Mouse (Mus musculus): Measurements from ENCODE around the gene Vmn2r13. TPM values are rescaled to one million over a fixed set of nuclear protein-coding genes. Genes with fewer than 3 reads are reported as not detected.

Vmn2r13 gene
- polyA plus RNA-seq (2012; rRNA removed; ENCODE audit: low replicate concordance): 0.03 TPM in 1 of 2 replicates, not detected in the other

GRCm38 (mm10) chr5:109192099-109192498 lies at the start of gene Vmn2r13:
TSS of gene Vmn2r13 (minus strand) at chr5:109192199.

GRCm38 (mm10) chr5:109224608-109225007 lies 32.6 kb upstream of the Vmn2r13 start, which contains the start of gene Vmn2r14:
TSS of gene Vmn2r14 (minus strand) at chr5:109224708.

Other genes with a start within 250 kb of the Vmn2r13 start
- gene Vmn2r10, start 185.7 kb downstream of the Vmn2r13 start, polyA plus RNA-seq (2012; rRNA removed; ENCODE audit: low replicate concordance): not detected in 2 replicates
- not detected in 2 replicates for gene Vmn2r11, start 132.6 kb downstream of the Vmn2r13 start, polyA plus RNA-seq (2012; rRNA removed; ENCODE audit: low replicate concordance)
- not detected in 2 replicates for gene Vmn2r12, start 94.2 kb downstream of the Vmn2r13 start, polyA plus RNA-seq (2012; rRNA removed; ENCODE audit: low replicate concordance)
- not detected in 2 replicates for gene Vmn2r14, start 32.5 kb upstream of the Vmn2r13 start, polyA plus RNA-seq (2012; rRNA removed; ENCODE audit: low replicate concordance)
- gene Vmn2r15, start 105.4 kb upstream of the Vmn2r13 start, polyA plus RNA-seq (2012; rRNA removed; ENCODE audit: low replicate concordance): not detected in 2 replicates
- not detected in 2 replicates for gene Vmn2r16, start 138.0 kb upstream of the Vmn2r13 start, polyA plus RNA-seq (2012; rRNA removed; ENCODE audit: low replicate concordance)
- not detected in 2 replicates for gene Vmn2r17, start 227.5 kb upstream of the Vmn2r13 start, polyA plus RNA-seq (2012; rRNA removed; ENCODE audit: low replicate concordance)

Measured in subcutaneous adipose tissue, adult 2 months (tissue).